Mouse (Mus musculus): ENCODE measurements around the gene Irak2. TPM values are rescaled to one million over a fixed set of nuclear protein-coding genes. Genes with fewer than 3 reads are reported as not detected.

Gene Irak2
- total and polyA plus RNA-seq, 3 experiments, result 30.0 to 39.5 (median 32.5) TPM

- Histone ChIP-seq H3K79me2 (replicated peaks; ENCODE audit: control insufficient read depth, extremely low read depth, insufficient read depth, poor library complexity, severe bottlenecking) (peaks cover 39% of the 10 kb centered on the region), H3K27ac (ENCODE audit: insufficient read depth, low read depth) (peak overlapping the region; percentile 63), H3K36me3 (replicated peaks in 1 of 2; ENCODE audit: control insufficient read depth in 1 of 2, insufficient read depth in 1 of 2, low read length in 1 of 2) (peaks cover 29 to 52% of the 10 kb centered on the region in 2 experiments), H3K4me1 (ENCODE audit: control insufficient read depth in 1 of 2, insufficient read depth in 2 of 2) (peaks cover 22 to 66% of the 10 kb centered on the region in 2 experiments), H3K9me3 (replicated peaks; ENCODE audit: low read length) (peaks cover 4% of the 10 kb centered on the region), H3K4me3 (replicated peaks in 1 of 3; ENCODE audit: low read depth in 2 of 3, low read length in 2 of 3, poor library complexity in 1 of 3) (no peak overlapping the region), H3K27me3 (replicated peaks) (no peaks in the 10 kb centered on the region), H3K4me2 (ENCODE audit: insufficient read depth, low read depth, poor library complexity, severe bottlenecking) (no peak overlapping the region), H3K9ac (ENCODE audit: insufficient read depth, low read depth) (no peak overlapping the region)
- DNase-seq (ENCODE audit: extremely low read depth), result no peak
- TF ChIP-seq MXI1 (IDR thresholded peaks at IDR 0.05; ENCODE audit: low read depth, low read length) (no peak), PAX5 (IDR thresholded peaks at IDR 0.05; ENCODE audit: low read length) (no peak), HCFC1 (IDR thresholded peaks at IDR 0.05; ENCODE audit: low read depth, low read length) (no peak), BHLHE40 (IDR thresholded peaks at IDR 0.05; ENCODE audit: low read depth, low read length) (no peak)
- dilution Hi-C loops (cut with MboI; ENCODE audit: extremely low pct_ligation_motif_present, extremely low pct_unique_long_range_greater_than_20kb, low sequenced_read_pairs), result no loop called here
- in situ Hi-C loops (cut with MboI; ENCODE audit: low pct_ligation_motif_present, low pct_unique_long_range_greater_than_20kb, low sequenced_read_pairs), result no loop called here
These were observed 18.6 kb downstream of the Irak2 start for GRCm38 (mm10) chr6:113656847-113657246.

GRCm38 (mm10) chr6:113658226-113658625, 20.0 kb downstream of the Irak2 start:
- H3K9ac ChIP-seq (ENCODE audit: insufficient read depth, low read depth), result no peak overlapping the region
- in situ Hi-C loops (cut with MboI; ENCODE audit: low pct_ligation_motif_present, low pct_unique_long_range_greater_than_20kb, low sequenced_read_pairs) (no loop called here), dilution Hi-C loops (cut with MboI; ENCODE audit: extremely low pct_ligation_motif_present, extremely low pct_unique_long_range_greater_than_20kb, low sequenced_read_pairs) (no loop called here)
- peaks cover 25 to 47% of the 10 kb centered on the region in 2 experiments for H3K36me3 ChIP-seq (replicated peaks in 1 of 2; ENCODE audit: control insufficient read depth in 1 of 2, insufficient read depth in 1 of 2, low read length in 1 of 2)
- H3K9me3 ChIP-seq (replicated peaks; ENCODE audit: low read length), result peaks cover 9% of the 10 kb centered on the region
- peak overlapping the region; percentile 46 for H3K4me2 ChIP-seq (ENCODE audit: insufficient read depth, low read depth, poor library complexity, severe bottlenecking)
- DNase-seq (ENCODE audit: extremely low read depth), result no peak
- peak overlapping the region; percentile 76 for H3K27ac ChIP-seq (ENCODE audit: insufficient read depth, low read depth)
- peaks cover 31 to 69% of the 10 kb centered on the region in 2 experiments for H3K4me1 ChIP-seq (ENCODE audit: control insufficient read depth in 1 of 2, insufficient read depth in 2 of 2)
- H3K79me2 ChIP-seq (replicated peaks; ENCODE audit: control insufficient read depth, extremely low read depth, insufficient read depth, poor library complexity, severe bottlenecking), result peaks cover 46% of the 10 kb centered on the region
- H3K27me3 ChIP-seq (replicated peaks), result no peaks in the 10 kb centered on the region
- no peak for TF ChIP-seq GABPA (IDR thresholded peaks at IDR 0.05; ENCODE audit: insufficient replicate concordance, low read depth, low read length)
- TF ChIP-seq E2F4 (IDR thresholded peaks at IDR 0.05; ENCODE audit: insufficient replicate concordance, low read depth, low read length), result no peak
- TF ChIP-seq EP300 (IDR thresholded peaks at IDR 0.05; ENCODE audit: low read length), result no peak
- no peak overlapping the region for H3K4me3 ChIP-seq (replicated peaks in 1 of 3; ENCODE audit: low read depth in 2 of 3, low read length in 2 of 3, poor library complexity in 1 of 3)

- peak overlapping the region; percentile 68 for H3K4me2 ChIP-seq (ENCODE audit: insufficient read depth, low read depth, poor library complexity, severe bottlenecking)
- DNase-seq (ENCODE audit: extremely low read depth), result no peak
- in situ Hi-C loops (cut with MboI; ENCODE audit: low pct_ligation_motif_present, low pct_unique_long_range_greater_than_20kb, low sequenced_read_pairs) (no loop called here), dilution Hi-C loops (cut with MboI; ENCODE audit: extremely low pct_ligation_motif_present, extremely low pct_unique_long_range_greater_than_20kb, low sequenced_read_pairs) (no loop called here)
- H3K27me3 ChIP-seq (replicated peaks), result no peaks in the 10 kb centered on the region
- H3K4me3 ChIP-seq (replicated peaks in 1 of 3; ENCODE audit: low read depth in 2 of 3, low read length in 2 of 3, poor library complexity in 1 of 3), result peak overlapping the region; percentile 49 to 60 (median 57)
- peaks cover 42 to 72% of the 10 kb centered on the region in 2 experiments for H3K4me1 ChIP-seq (ENCODE audit: control insufficient read depth in 1 of 2, insufficient read depth in 2 of 2)
- peak overlapping the region; percentile 99 for H3K27ac ChIP-seq (ENCODE audit: insufficient read depth, low read depth)
- peaks cover 9% of the 10 kb centered on the region for H3K9me3 ChIP-seq (replicated peaks; ENCODE audit: low read length)
- H3K9ac ChIP-seq (ENCODE audit: insufficient read depth, low read depth), result peak overlapping the region; percentile 69
- peaks cover 18 to 36% of the 10 kb centered on the region in 2 experiments for H3K36me3 ChIP-seq (replicated peaks in 1 of 2; ENCODE audit: control insufficient read depth in 1 of 2, insufficient read depth in 1 of 2, low read length in 1 of 2)
- peaks cover 54% of the 10 kb centered on the region for H3K79me2 ChIP-seq (replicated peaks; ENCODE audit: control insufficient read depth, extremely low read depth, insufficient read depth, poor library complexity, severe bottlenecking)
- no peak for TF ChIP-seq TBP (conservative IDR thresholded peaks at IDR 0.05; ENCODE audit: low read depth, low read length)
- TF ChIP-seq MYC (IDR thresholded peaks at IDR 0.05; ENCODE audit: low read depth, low read length), result no peak
- TF ChIP-seq TCF12 (IDR thresholded peaks at IDR 0.05; ENCODE audit: low read depth, low read length), result no peak
- TF ChIP-seq ZNF384 (IDR thresholded peaks at IDR 0.05; ENCODE audit: low read depth, low read length), result no peak
- no peak for TF ChIP-seq UBTF (IDR thresholded peaks at IDR 0.05; ENCODE audit: low read depth, low read length)
- TF ChIP-seq MXI1 (IDR thresholded peaks at IDR 0.05; ENCODE audit: low read depth, low read length), result peak; percentile 65
- no peak for TF ChIP-seq MAZ (IDR thresholded peaks at IDR 0.05; ENCODE audit: low read depth, low read length)
- TF ChIP-seq JUND (conservative IDR thresholded peaks at IDR 0.05; ENCODE audit: low read depth, low read length), result no peak; the same call in 1 of the 2 replicates
- peak; percentile 42 for TF ChIP-seq ETS1 (conservative IDR thresholded peaks at IDR 0.05; ENCODE audit: low read depth, low read length)
- TF ChIP-seq CHD1 (IDR thresholded peaks at IDR 0.05; ENCODE audit: low read depth, low read length), result peak; percentile 71; the same call in 1 of the 2 replicates
- TF ChIP-seq RAD21 (IDR thresholded peaks at IDR 0.05; ENCODE audit: low read depth, low read length), result no peak
- TF ChIP-seq IRF4 (IDR thresholded peaks at IDR 0.05; ENCODE audit: low read depth, low read length), result no peak
- TF ChIP-seq CTCF (conservative IDR thresholded peaks at IDR 0.05 in 1 of 2, IDR thresholded peaks at IDR 0.05 in 1 of 2; ENCODE audit: low read depth in 2 of 2, low read length in 2 of 2), result no peak
- TF ChIP-seq NRF1 (IDR thresholded peaks at IDR 0.05; ENCODE audit: low read depth, low read length), result no peak
- no peak for TF ChIP-seq CHD2 (IDR thresholded peaks at IDR 0.05; ENCODE audit: low read length)
- no peak for TF ChIP-seq GABPA (IDR thresholded peaks at IDR 0.05; ENCODE audit: insufficient replicate concordance, low read depth, low read length)
- TF ChIP-seq USF2 (conservative IDR thresholded peaks at IDR 0.05; ENCODE audit: low read depth, low read length), result no peak
- TF ChIP-seq ZMIZ1 (IDR thresholded peaks at IDR 0.05; ENCODE audit: low read depth, low read length), result no peak
- TF ChIP-seq BHLHE40 (IDR thresholded peaks at IDR 0.05; ENCODE audit: low read depth, low read length), result peak; percentile 54; the same call in 1 of the 2 replicates
- TF ChIP-seq POLR2A (IDR thresholded peaks at IDR 0.05; ENCODE audit: low read depth, low read length), result no peak; the same call in none of the 2 replicates
These were observed 21.6 kb downstream of the Irak2 start for GRCm38 (mm10) chr6:113659648-113660491.
